Comparison of ENCODE assay signal across 13 mouse cellular contexts in genomic region chr16:11297700-11298099, GRCm38 (mm10). TPM values are rescaled to one million over a fixed set of nuclear protein-coding genes. Genes with fewer than 3 reads are reported as not detected.
DNase-seq lines count a peak whose midpoint lies in the region; ATAC-seq and TF ChIP-seq lines count a peak whose summit lies in the region.
"Not testable (repeated sequence)": the region's sequence is repeated elsewhere in the genome, so short reads cannot be mapped to it uniquely, and the experiment has no call there.
"Had no signal": no experiment of that assay in that cellular context is flagged by ENCODE, and none has a peak within 500 bp of the region (broad histone marks: within the 10 kb centered on the region; RNA-seq: fewer than 3 reads in every experiment).

No protein-coding gene starts in this region.

- 100% methylated on average over 1 of the region's 1 CpGs for WGBS in embryonic facial prominence, embryonic 14.5 days
- 47% methylated on average over 1 of the region's 1 CpGs for WGBS in liver, postnatal 0 days (ENCODE audit: insufficient replicate concordance)

- peak; percentile 55; the same call in 1 of the 2 replicates for ATAC-seq in embryonic facial prominence, embryonic 14.5 days (ENCODE audit: low read depth)
- ATAC-seq in hematopoietic stem cell, adult 5-6 weeks (replicated peaks in 1 of 2; ENCODE audit: insufficient read depth in 1 of 2, low FRiP score in 2 of 2, low TSS enrichment in 1 of 2, low read depth in 1 of 2, poor library complexity in 2 of 2, severe bottlenecking in 2 of 2), result peak; percentile 85 to 89
- peak; percentile 50; the same call in 1 of the 2 replicates for ATAC-seq in liver, postnatal 0 days

- DNase-seq in 3T3-L1 (ENCODE audit: low read depth, low spot score) (peak; percentile 77), MEL (ENCODE audit: low read depth, low spot score) (peak; percentile 42)
- peak; percentile 28 for DNase-seq in adrenal gland, postnatal 10 days
- peak; percentile 24 for DNase-seq in embryonic facial prominence, embryonic 14.5 days (ENCODE audit: low spot score)
- DNase-seq in kidney, postnatal 36 days, result peak; percentile 43 to 71
- DNase-seq in liver, postnatal 0 days, result peak; percentile 20
- DNase-seq in retina, adult 2 months (ENCODE audit: low read depth, low spot score), result peak; percentile 61

- not testable (repeated sequence) for H3K4me3 ChIP-seq in MEL (ENCODE audit: control insufficient read depth in 1 of 2, insufficient read depth in 1 of 2, low read depth in 2 of 2, low read length in 2 of 2); embryonic facial prominence, embryonic 14.5 days (ENCODE audit: low read depth, low read length); liver, postnatal 0 days (ENCODE audit: low read depth, low read length)

- H3K36me3 ChIP-seq in MEL (ENCODE audit: control insufficient read depth in 1 of 2, insufficient read depth in 2 of 2, low read length in 2 of 2); embryonic facial prominence, embryonic 14.5 days (ENCODE audit: control insufficient read depth, insufficient read depth, low read length); liver, postnatal 0 days (replicated peaks; ENCODE audit: insufficient read depth, low read length): not testable (repeated sequence)

- H3K9me3 ChIP-seq in MEL (replicated peaks; ENCODE audit: insufficient read depth, low read length); embryonic facial prominence, embryonic 14.5 days (ENCODE audit: control insufficient read depth, low read length); liver, postnatal 0 days (ENCODE audit: low read length): not testable (repeated sequence)

- H3K4me2 ChIP-seq in embryonic facial prominence, embryonic 14.5 days (ENCODE audit: low read depth, low read length); liver, postnatal 0 days (ENCODE audit: low read depth, low read length): not testable (repeated sequence)

- H3K79me2 ChIP-seq in MEL (ENCODE audit: control insufficient read depth, insufficient read depth, low read length, poor library complexity), result not testable (repeated sequence)

- not testable (repeated sequence) for H3K4me1 ChIP-seq in MEL (ENCODE audit: control insufficient read depth in 1 of 2, insufficient read depth in 2 of 2, low read length in 2 of 2); embryonic facial prominence, embryonic 14.5 days (ENCODE audit: control insufficient read depth, insufficient read depth, low read length); liver, postnatal 0 days (ENCODE audit: insufficient read depth)

- TF ChIP-seq EP300 in MEL (IDR thresholded peaks at IDR 0.05; ENCODE audit: low read depth in 1 of 2, low read length in 2 of 2); liver, postnatal 0 days (IDR thresholded peaks at IDR 0.05; ENCODE audit: low read depth): not testable (repeated sequence)

- not testable (repeated sequence) for TF ChIP-seq POLR2A in MEL (IDR thresholded peaks at IDR 0.05; ENCODE audit: control insufficient read depth in 1 of 2, insufficient read depth in 1 of 2, low read depth in 1 of 2, low read length in 2 of 2, poor library complexity in 1 of 2)

- TF ChIP-seq CTCF in MEL (IDR thresholded peaks at IDR 0.05 in 2 of 3, conservative IDR thresholded peaks at IDR 0.05 in 1 of 3; ENCODE audit: control insufficient read depth in 1 of 3, insufficient read depth in 1 of 3, low read depth in 2 of 3, low read length in 3 of 3, poor library complexity in 1 of 3, severe bottlenecking in 1 of 3), result peak; percentile 11 to 54 (median 22); a peak in 2 of 6 replicates
- peak; percentile 62 for TF ChIP-seq CTCF in liver, postnatal 0 days (IDR thresholded peaks at IDR 0.05; ENCODE audit: low read depth)

- H3K27me3 ChIP-seq in MEL (ENCODE audit: control insufficient read depth in 1 of 2, insufficient read depth in 2 of 2, low read length in 2 of 2); embryonic facial prominence, embryonic 14.5 days (replicated peaks; ENCODE audit: control insufficient read depth, insufficient read depth, low read length); liver, postnatal 0 days (ENCODE audit: insufficient read depth, low read length): not testable (repeated sequence)

- peak; percentile 69 for TF ChIP-seq RAD21 in MEL (IDR thresholded peaks at IDR 0.05; ENCODE audit: low read depth, low read length)

- not testable (repeated sequence) for H3K9ac ChIP-seq in MEL (ENCODE audit: control insufficient read depth, low read depth, low read length, poor library complexity, severe bottlenecking); embryonic facial prominence, embryonic 14.5 days (ENCODE audit: low read depth, low read length); liver, postnatal 0 days (replicated peaks)

- not testable (repeated sequence) for H3K27ac ChIP-seq in MEL (ENCODE audit: control insufficient read depth, low read depth, low read length); embryonic facial prominence, embryonic 14.5 days (replicated peaks; ENCODE audit: low read depth, low read length); liver, postnatal 0 days (ENCODE audit: low read depth)

TF ChIP-seq in MEL, 35 proteins besides CTCF, POLR2A, EP300 and RAD21:
- TF ChIP-seq ZC3H11A (IDR thresholded peaks at IDR 0.05; ENCODE audit: low read depth, low read length), result peak; percentile 44
- peak; percentile 46 for TF ChIP-seq SMC3 (IDR thresholded peaks at IDR 0.05; ENCODE audit: low read depth, low read length)

RNA-seq across cellular contexts. Expression of gene Tnfrsf17, which starts 15.9 kb away (rescaled TPM):
- not detected in 2 replicates for total RNA-seq in MEL (2012; rRNA removed)
- not detected for polyA plus RNA-seq in MEL (2012; ENCODE audit: insufficient read depth in 1 of 2, insufficient read length in 2 of 2, low read depth in 1 of 2, low replicate concordance in 2 of 2, missing spikeins in 1 of 2)
- not detected for total RNA-seq in adrenal gland, postnatal 10 days (2021)
- not detected in 2 replicates for polyA plus RNA-seq in embryonic facial prominence, embryonic 14.5 days (2014; fragmentation: Nextera tagmentation; extraction: Ambion mirVana)
- total RNA-seq in hematopoietic stem cell, adult 5-6 weeks (2017), result 0.44 TPM in 1 of 2 replicates, not detected in the other
- not detected in 2 replicates for polyA plus RNA-seq in liver, postnatal 0 days (2015; fragmentation: Nextera tagmentation; extraction: Ambion mirVana)
- total RNA-seq: adrenal gland, adult 18-20 months had no signal
- polyA plus RNA-seq: embryonic facial prominence, embryonic 10.5 days; heart, embryonic 12.5 days; hindbrain, embryonic 14.5 days; liver, embryonic 15.5 days had no signal

RNA-seq across cellular contexts. Expression of gene Snx29, which starts 25.0 kb away (rescaled TPM):
- 0.42 and 0.73 TPM in 2 replicates for total RNA-seq in MEL (2012; rRNA removed)
- polyA plus RNA-seq in MEL (2012; ENCODE audit: insufficient read depth in 1 of 2, insufficient read length in 2 of 2, low read depth in 1 of 2, low replicate concordance in 2 of 2, missing spikeins in 1 of 2), result under 1 TPM in 1 of 2 experiments, not detected in 1; 0.72 TPM
- total RNA-seq in adrenal gland, postnatal 10 days (2021), result 10 to 100 TPM; 14.7 to 19.7 TPM
- 9.7 and 10.0 TPM in 2 replicates for polyA plus RNA-seq in embryonic facial prominence, embryonic 14.5 days (2014; fragmentation: Nextera tagmentation; extraction: Ambion mirVana)
- total RNA-seq in hematopoietic stem cell, adult 5-6 weeks (2017), result 22.8 and 25.7 TPM in 2 replicates
- polyA plus RNA-seq in liver, postnatal 0 days (2015; fragmentation: Nextera tagmentation; extraction: Ambion mirVana), result 1.7 and 2.3 TPM in 2 replicates

RNA-seq across cellular contexts. Expression of gene Gspt1, which starts 43.6 kb away (rescaled TPM):
- total RNA-seq in MEL (2012; rRNA removed), result 84.4 and 89.6 TPM in 2 replicates
- 100 to 1,000 TPM; 376 to 547 TPM for polyA plus RNA-seq in MEL (2012; ENCODE audit: insufficient read depth in 1 of 2, insufficient read length in 2 of 2, low read depth in 1 of 2, low replicate concordance in 2 of 2, missing spikeins in 1 of 2)
- total RNA-seq in adrenal gland, postnatal 10 days (2021), result 100 to 1,000 TPM; 102 to 103 TPM
- polyA plus RNA-seq in embryonic facial prominence, embryonic 14.5 days (2014; fragmentation: Nextera tagmentation; extraction: Ambion mirVana), result 93.6 and 102 TPM in 2 replicates
- 120 and 141 TPM in 2 replicates for total RNA-seq in hematopoietic stem cell, adult 5-6 weeks (2017)
- 25.2 and 31.1 TPM in 2 replicates for polyA plus RNA-seq in liver, postnatal 0 days (2015; fragmentation: Nextera tagmentation; extraction: Ambion mirVana)

Comparison
In these comparisons a context has a peak if more than half of its experiments do, and no peak if none do; other contexts are left out.
1. DNase-seq: peak in every context shown above with its lines; median percentile 77 in 3T3-L1; 61 in retina, adult 2 months; 57 in kidney, postnatal 36 days; 42 in MEL; 28 in adrenal gland, postnatal 10 days; 24 in embryonic facial prominence, embryonic 14.5 days; 20 in liver, postnatal 0 days.